Mouse (Mus musculus): ENCODE measurements around the gene Cep164. TPM values are rescaled to one million over a fixed set of nuclear protein-coding genes. Genes with fewer than 3 reads are reported as not detected.

Cep164 gene
- polyA plus RNA-seq, 1 experiment from 2014 or later: 34.6 TPM

DNA sequence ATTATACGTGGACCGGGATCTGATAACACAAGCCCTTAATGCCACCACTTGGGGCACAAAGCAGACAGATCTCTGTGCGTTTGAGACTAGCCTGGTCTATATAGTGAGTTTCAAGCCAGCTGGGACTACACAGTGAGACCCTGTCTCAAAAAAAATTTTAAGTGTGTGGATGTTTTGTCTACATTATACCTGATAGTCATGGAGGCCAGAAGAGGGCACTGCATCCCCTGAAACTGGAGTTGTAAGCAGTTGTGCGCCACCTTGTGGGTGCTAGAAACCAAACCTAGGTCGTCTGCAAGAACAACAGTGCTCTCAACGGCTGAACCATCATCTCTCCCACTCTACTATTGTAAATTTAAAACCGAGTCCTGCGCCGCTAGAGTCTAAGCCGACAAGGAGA, 616 bp upstream of the Cep164 start:
- WGBS: 31% methylated on average over 10 of the region's 10 CpGs
- H3K36me3 ChIP-seq (ENCODE audit: control insufficient read depth, insufficient read depth, low read length): no peaks in the 10 kb centered on the region
- H3K9me3 ChIP-seq (ENCODE audit: control insufficient read depth, low read depth, low read length): no peaks in the 10 kb centered on the region; the same call in 1 of the 2 replicates
- no peaks in the 10 kb centered on the region for H3K27me3 ChIP-seq (ENCODE audit: control insufficient read depth, insufficient read depth, low read length)
- H3K4me2 ChIP-seq (replicated peaks; ENCODE audit: low read depth, low read length): peak overlapping the region; percentile 76
- H3K27ac ChIP-seq (ENCODE audit: low read length): no peak overlapping the region
- peaks cover 5% of the 10 kb centered on the region; the same call in 1 of the 2 replicates for H3K4me1 ChIP-seq (ENCODE audit: control insufficient read depth, insufficient read depth, low read length)
- ATAC-seq (ENCODE audit: insufficient number of reproducible peaks, insufficient read depth, low FRiP score, low read depth): peak; percentile 26; the same call in 1 of the 2 replicates
- H3K9ac ChIP-seq (replicated peaks; ENCODE audit: low read depth, low read length): no peak overlapping the region
- H3K4me3 ChIP-seq (ENCODE audit: low read depth, low read length): peak overlapping the region; percentile 76; the same call in 1 of the 2 replicates

GRCm38 (mm10) chr9:45827663-45828290, 714 bp downstream of the Cep164 start:
- Histone ChIP-seq H3K4me2 (replicated peaks; ENCODE audit: low read depth, low read length) (peak overlapping the region; percentile 76), H3K9me3 (ENCODE audit: control insufficient read depth, low read depth, low read length) (no peaks in the 10 kb centered on the region; the same call in 1 of the 2 replicates), H3K4me1 (ENCODE audit: control insufficient read depth, insufficient read depth, low read length) (peaks cover 5% of the 10 kb centered on the region; the same call in 1 of the 2 replicates), H3K4me3 (ENCODE audit: low read depth, low read length) (peak overlapping the region; percentile 76), H3K9ac (replicated peaks; ENCODE audit: low read depth, low read length) (peak overlapping the region; percentile 52; the same call in 1 of the 2 replicates), H3K27ac (ENCODE audit: low read length) (peak overlapping the region; percentile 91), H3K27me3 (ENCODE audit: control insufficient read depth, insufficient read depth, low read length) (no peaks in the 10 kb centered on the region), H3K36me3 (ENCODE audit: control insufficient read depth, insufficient read depth, low read length) (no peaks in the 10 kb centered on the region)
- peak; percentile 30 for ATAC-seq (ENCODE audit: insufficient number of reproducible peaks, insufficient read depth, low FRiP score, low read depth)
- 5% methylated on average over 22 of the region's 23 CpGs for WGBS

DNA sequence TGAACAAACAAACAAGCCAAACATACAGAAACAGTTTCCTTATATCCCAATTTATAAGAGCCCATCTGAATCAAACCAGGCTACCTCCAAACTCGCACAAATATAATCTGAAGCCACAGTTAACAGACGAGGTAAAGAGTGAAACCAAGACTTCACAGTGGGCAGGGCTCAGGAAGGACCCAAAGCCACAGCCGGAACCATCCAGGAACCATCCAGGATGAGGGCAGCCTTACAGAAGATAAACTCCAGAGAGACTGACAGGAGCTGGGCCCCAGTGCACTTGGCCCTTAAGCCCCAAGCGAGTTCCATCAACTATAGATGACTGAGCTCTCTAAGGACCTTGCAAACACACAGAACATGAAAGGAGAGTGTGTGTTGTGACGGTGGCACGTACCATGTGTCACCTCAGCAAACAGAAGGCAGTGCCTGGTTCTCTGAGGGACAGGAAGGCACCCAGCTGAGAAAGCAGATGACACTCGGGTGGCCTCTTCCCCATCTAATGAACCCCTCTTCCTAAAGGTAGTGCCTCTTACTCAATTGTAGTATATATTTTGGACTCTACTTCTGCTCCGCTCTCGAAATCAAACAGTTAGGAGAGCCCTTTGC, 10.0 kb downstream of the Cep164 start:
- Histone ChIP-seq H3K4me1 (ENCODE audit: control insufficient read depth, insufficient read depth, low read length) (no peaks in the 10 kb centered on the region), H3K36me3 (ENCODE audit: control insufficient read depth, insufficient read depth, low read length) (peaks cover 10% of the 10 kb centered on the region), H3K9ac (replicated peaks; ENCODE audit: low read depth, low read length) (no peak overlapping the region), H3K27ac (ENCODE audit: low read length) (no peak overlapping the region), H3K4me2 (replicated peaks; ENCODE audit: low read depth, low read length) (no peak overlapping the region), H3K9me3 (ENCODE audit: control insufficient read depth, low read depth, low read length) (no peaks in the 10 kb centered on the region), H3K27me3 (ENCODE audit: control insufficient read depth, insufficient read depth, low read length) (no peaks in the 10 kb centered on the region), H3K4me3 (ENCODE audit: low read depth, low read length) (no peak overlapping the region)
- WGBS: 81% methylated on average over 9 of the region's 9 CpGs
- no peak for ATAC-seq (ENCODE audit: insufficient number of reproducible peaks, insufficient read depth, low FRiP score, low read depth)

GRCm38 (mm10) chr9:45815525-45815924, 13.0 kb downstream of the Cep164 start:
- no peak overlapping the region for H3K4me2 ChIP-seq (replicated peaks; ENCODE audit: low read depth, low read length)
- H3K27ac ChIP-seq (ENCODE audit: low read length): no peak overlapping the region
- H3K9me3 ChIP-seq (ENCODE audit: control insufficient read depth, low read depth, low read length): no peaks in the 10 kb centered on the region
- no peak for ATAC-seq (ENCODE audit: insufficient number of reproducible peaks, insufficient read depth, low FRiP score, low read depth)
- no peak overlapping the region for H3K9ac ChIP-seq (replicated peaks; ENCODE audit: low read depth, low read length)
- WGBS: 77% methylated on average over 10 of the region's 10 CpGs
- H3K27me3 ChIP-seq (ENCODE audit: control insufficient read depth, insufficient read depth, low read length): no peaks in the 10 kb centered on the region
- H3K4me3 ChIP-seq (ENCODE audit: low read depth, low read length): no peak overlapping the region
- H3K4me1 ChIP-seq (ENCODE audit: control insufficient read depth, insufficient read depth, low read length): no peaks in the 10 kb centered on the region
- peaks cover 8% of the 10 kb centered on the region for H3K36me3 ChIP-seq (ENCODE audit: control insufficient read depth, insufficient read depth, low read length)

DNA sequence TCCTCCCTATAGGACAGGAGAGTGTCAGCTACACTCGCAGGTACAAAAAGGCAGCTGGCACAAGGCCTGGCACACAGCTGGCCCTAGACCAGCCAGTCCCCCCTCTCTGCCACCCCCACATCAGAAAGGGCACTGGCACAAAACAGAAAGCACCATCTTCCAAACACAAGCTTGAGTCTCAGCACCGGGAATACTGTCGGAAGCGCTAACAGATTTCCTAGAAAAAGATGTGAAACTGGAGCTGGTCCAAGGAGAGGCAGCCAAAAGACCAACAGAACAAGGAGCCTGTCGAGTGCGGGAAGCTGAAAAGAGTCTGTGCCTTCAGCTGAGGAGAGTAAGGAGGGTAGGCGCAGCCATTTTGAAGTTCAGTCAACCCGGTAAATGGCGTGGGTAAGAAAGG, 13.4 kb downstream of the Cep164 start:
- Histone ChIP-seq H3K4me1 (ENCODE audit: control insufficient read depth, insufficient read depth, low read length) (no peaks in the 10 kb centered on the region), H3K36me3 (ENCODE audit: control insufficient read depth, insufficient read depth, low read length) (peaks cover 8% of the 10 kb centered on the region), H3K27ac (ENCODE audit: low read length) (no peak overlapping the region), H3K9ac (replicated peaks; ENCODE audit: low read depth, low read length) (no peak overlapping the region), H3K9me3 (ENCODE audit: control insufficient read depth, low read depth, low read length) (no peaks in the 10 kb centered on the region), H3K27me3 (ENCODE audit: control insufficient read depth, insufficient read depth, low read length) (no peaks in the 10 kb centered on the region), H3K4me2 (replicated peaks; ENCODE audit: low read depth, low read length) (no peak overlapping the region), H3K4me3 (ENCODE audit: low read depth, low read length) (no peak overlapping the region)
- WGBS: 73% methylated on average over 9 of the region's 9 CpGs
- ATAC-seq (ENCODE audit: insufficient number of reproducible peaks, insufficient read depth, low FRiP score, low read depth): no peak

GRCm38 (mm10) chr9:45811946-45812345, 16.5 kb downstream of the Cep164 start:
- no peak overlapping the region for H3K4me2 ChIP-seq (replicated peaks; ENCODE audit: low read depth, low read length)
- 59% methylated on average over 5 of the region's 5 CpGs for WGBS
- H3K27ac ChIP-seq (ENCODE audit: low read length): no peak overlapping the region
- no peak overlapping the region for H3K9ac ChIP-seq (replicated peaks; ENCODE audit: low read depth, low read length)
- peaks cover 9% of the 10 kb centered on the region for H3K36me3 ChIP-seq (ENCODE audit: control insufficient read depth, insufficient read depth, low read length)
- no peaks in the 10 kb centered on the region for H3K9me3 ChIP-seq (ENCODE audit: control insufficient read depth, low read depth, low read length)
- H3K4me3 ChIP-seq (ENCODE audit: low read depth, low read length): no peak overlapping the region
- H3K27me3 ChIP-seq (ENCODE audit: control insufficient read depth, insufficient read depth, low read length): no peaks in the 10 kb centered on the region
- no peak for ATAC-seq (ENCODE audit: insufficient number of reproducible peaks, insufficient read depth, low FRiP score, low read depth)
- H3K4me1 ChIP-seq (ENCODE audit: control insufficient read depth, insufficient read depth, low read length): no peaks in the 10 kb centered on the region

GRCm38 (mm10) chr9:45807761-45808160, 20.7 kb downstream of the Cep164 start:
- Histone ChIP-seq H3K9me3 (ENCODE audit: control insufficient read depth, low read depth, low read length) (no peaks in the 10 kb centered on the region), H3K36me3 (ENCODE audit: control insufficient read depth, insufficient read depth, low read length) (peaks cover 9% of the 10 kb centered on the region), H3K27me3 (ENCODE audit: control insufficient read depth, insufficient read depth, low read length) (no peaks in the 10 kb centered on the region), H3K4me2 (replicated peaks; ENCODE audit: low read depth, low read length) (no peak overlapping the region), H3K9ac (replicated peaks; ENCODE audit: low read depth, low read length) (no peak overlapping the region), H3K27ac (ENCODE audit: low read length) (no peak overlapping the region), H3K4me1 (ENCODE audit: control insufficient read depth, insufficient read depth, low read length) (no peaks in the 10 kb centered on the region), H3K4me3 (ENCODE audit: low read depth, low read length) (no peak overlapping the region)
- no peak for ATAC-seq (ENCODE audit: insufficient number of reproducible peaks, insufficient read depth, low FRiP score, low read depth)
- 79% methylated on average over 8 of the region's 8 CpGs for WGBS

DNA sequence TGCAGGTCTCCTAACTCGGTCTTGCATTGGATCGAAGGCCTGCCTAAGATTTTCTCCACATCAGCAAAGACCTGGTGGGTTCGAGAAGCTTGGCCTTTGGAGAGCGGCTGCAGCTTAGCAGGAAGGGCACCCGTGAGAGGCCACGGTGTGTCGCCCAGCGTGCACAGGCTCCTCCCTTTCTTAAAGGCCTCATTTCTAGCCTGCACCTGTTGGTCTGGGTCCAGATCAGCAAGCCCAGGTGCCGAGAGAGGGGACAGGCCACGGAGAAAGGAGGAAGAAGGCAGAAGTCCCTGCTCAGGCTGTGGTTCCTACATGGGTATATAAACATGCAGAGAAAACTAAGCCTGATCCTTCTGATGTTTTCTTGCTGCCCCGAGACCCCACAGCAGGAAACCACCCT, 21.2 kb downstream of the Cep164 start:
- peaks cover 9% of the 10 kb centered on the region for H3K36me3 ChIP-seq (ENCODE audit: control insufficient read depth, insufficient read depth, low read length)
- ATAC-seq (ENCODE audit: insufficient number of reproducible peaks, insufficient read depth, low FRiP score, low read depth): no peak
- H3K27me3 ChIP-seq (ENCODE audit: control insufficient read depth, insufficient read depth, low read length): no peaks in the 10 kb centered on the region
- no peaks in the 10 kb centered on the region for H3K9me3 ChIP-seq (ENCODE audit: control insufficient read depth, low read depth, low read length)
- WGBS: 84% methylated on average over 11 of the region's 11 CpGs
- no peak overlapping the region for H3K9ac ChIP-seq (replicated peaks; ENCODE audit: low read depth, low read length)
- H3K4me2 ChIP-seq (replicated peaks; ENCODE audit: low read depth, low read length): no peak overlapping the region
- no peak overlapping the region for H3K27ac ChIP-seq (ENCODE audit: low read length)
- H3K4me1 ChIP-seq (ENCODE audit: control insufficient read depth, insufficient read depth, low read length): no peaks in the 10 kb centered on the region
- H3K4me3 ChIP-seq (ENCODE audit: low read depth, low read length): no peak overlapping the region
